Mouse (Mus musculus) thymus, adult 2 months (tissue): ENCODE measurements around the gene Traf4.

Source experiments
- CTCF ChIP-seq: fragments of 200-500 bp; IDR thresholded peaks from 2 replicates; pipeline ENCODE4 v1.5.1; 2012; ENCODE audit warnings: mild to moderate bottlenecking, control low read depth, low read length, moderate library complexity, borderline replicate concordance; ENCODE audit not compliant: control insufficient read depth, poor library complexity, insufficient read depth; ENCODE audit errors: extremely low read depth
- POLR2A ChIP-seq: fragments of 200-500 bp; IDR thresholded peaks from 2 replicates; pipeline ENCODE4 v1.6.1; 2012; ENCODE audit warnings: mild to moderate bottlenecking, low read length, control low read depth, moderate library complexity; ENCODE audit not compliant: control insufficient read depth, poor library complexity, insufficient read depth; ENCODE audit errors: extremely low read depth

GRCm38 (mm10) chr11:78181830-78182357, 16.5 kb upstream of the Traf4 start:
- TF ChIP-seq CTCF = no peak
- TF ChIP-seq POLR2A = no peak
